Mouse (Mus musculus): ENCODE data around the gene Ust. TPM values are rescaled to one million over a fixed set of nuclear protein-coding genes. Genes with fewer than 3 reads are reported as not detected.

The Ust gene
- 5.6 and 7.5 TPM in 2 replicates for polyA plus RNA-seq (2012; rRNA removed; ENCODE audit: low replicate concordance)

GRCm38 (mm10) chr10:8518141-8519013 is at the start of gene Ust:
Gene Ust, minus strand, starts transcription at chr10:8518825.

